Mouse (Mus musculus) erythroblast, adult 5-6 weeks (primary cell): ENCODE results near the gene Nr4a3. TPM values are rescaled to one million over a fixed set of nuclear protein-coding genes. Genes with fewer than 3 reads are reported as not detected.
A peak's percentile ranks its signal among the peaks of the same experiment; 100 is the strongest.

ENCODE experiments used
- ATAC-seq: replicated peaks from 2 replicates; pipeline ENCODE4 v1.8.0; 2016; ENCODE audit warnings: moderate number of reproducible peaks, mild to moderate bottlenecking, moderate TSS enrichment, inconsistent platforms; ENCODE audit not compliant: poor library complexity, low FRiP score, severe bottlenecking
- total RNA-seq, 2 experiments: library from RNA; stranded (forward) in 1 of 2; stranded (reverse) in 1 of 2; fragments of 150-400 nt in 1 of 2; fragments of 200-764, 138-1000 nt in 1 of 2; gene quantifications; 2 replicates each; pipeline versions ENCODE4 v1.2.3 to v1.2.4; 2015 to 2017; ENCODE audit warnings: low replicate concordance in 2 of 2

The Nr4a3 gene
- not detected in 2 replicates for total RNA-seq (2015; ENCODE audit: low replicate concordance)
- total RNA-seq (2017; ENCODE audit: low replicate concordance) = 1.7 TPM in 1 of 2 replicates, not detected in the other

GRCm38 (mm10) chr4:48044491-48045211 is at the start of gene Nr4a3:
Gene Nr4a3 (plus strand): TSS chr4:48045153.
- peak; percentile 65 for ATAC-seq

DNA sequence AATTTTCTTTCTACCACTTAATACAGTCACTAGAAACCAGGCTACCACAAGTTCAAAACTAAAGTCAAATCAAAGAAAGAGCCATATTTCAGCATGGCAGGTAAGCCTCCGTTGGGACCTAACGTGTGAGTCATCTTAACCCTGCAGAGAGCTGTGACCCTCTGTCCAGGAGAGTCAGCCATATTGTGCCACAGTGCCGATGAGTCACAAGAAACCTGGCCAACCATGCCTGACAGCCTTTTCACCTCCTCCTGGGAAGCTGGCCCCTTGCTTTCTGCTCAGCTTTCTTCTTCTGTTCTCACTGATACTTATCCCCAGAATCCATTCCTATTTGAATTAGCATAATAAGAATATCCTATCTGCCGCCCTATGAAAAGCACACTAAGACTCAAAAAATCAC is 42.0 kb upstream of the Nr4a3 start:
- ATAC-seq = no peak

DNA sequence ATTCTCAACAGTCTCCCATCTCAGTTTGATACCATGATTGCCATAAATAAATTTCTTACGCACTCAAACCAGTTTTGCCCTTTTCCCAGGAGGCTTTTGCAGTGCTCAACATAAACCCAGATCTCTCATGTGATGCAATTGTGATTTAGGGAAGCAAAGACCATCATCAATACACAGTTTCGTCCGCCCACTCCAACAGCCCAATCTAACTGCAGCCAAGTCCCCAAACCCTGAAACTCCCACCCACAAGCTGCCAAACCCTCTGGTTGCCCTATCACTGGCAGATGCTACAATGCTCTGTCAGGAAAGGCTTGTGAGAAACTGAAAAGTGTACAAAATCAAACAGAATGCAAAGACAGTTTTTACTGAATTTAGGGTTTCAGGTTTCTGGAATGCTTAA is 41.5 kb upstream of the Nr4a3 start:
- ATAC-seq = no peak

GRCm38 (mm10) chr4:48006355-48006754 is 38.6 kb upstream of the Nr4a3 start:
- no peak for ATAC-seq

DNA sequence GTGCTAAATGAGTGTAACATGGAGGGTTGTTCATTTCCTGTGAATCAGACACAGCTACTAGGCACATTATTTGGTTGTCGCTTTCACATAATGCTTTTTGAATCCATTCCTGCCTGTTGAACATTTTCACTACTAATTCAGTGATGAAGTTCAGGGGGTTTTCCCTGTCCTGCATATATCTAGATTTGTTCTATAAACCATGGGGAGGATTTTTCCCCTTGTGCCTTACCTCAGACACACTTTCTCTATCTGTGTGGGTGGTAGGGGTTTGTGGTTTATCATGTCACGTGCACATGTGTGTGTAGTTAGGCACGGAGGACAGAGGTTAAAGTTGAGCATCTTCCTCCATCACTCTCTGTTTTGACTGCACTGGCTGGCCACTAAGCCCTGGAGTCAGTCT is 32.7 kb upstream of the Nr4a3 start:
- ATAC-seq = no peak

GRCm38 (mm10) chr4:48022966-48023365 is 22.0 kb upstream of the Nr4a3 start:
- no peak for ATAC-seq

DNA sequence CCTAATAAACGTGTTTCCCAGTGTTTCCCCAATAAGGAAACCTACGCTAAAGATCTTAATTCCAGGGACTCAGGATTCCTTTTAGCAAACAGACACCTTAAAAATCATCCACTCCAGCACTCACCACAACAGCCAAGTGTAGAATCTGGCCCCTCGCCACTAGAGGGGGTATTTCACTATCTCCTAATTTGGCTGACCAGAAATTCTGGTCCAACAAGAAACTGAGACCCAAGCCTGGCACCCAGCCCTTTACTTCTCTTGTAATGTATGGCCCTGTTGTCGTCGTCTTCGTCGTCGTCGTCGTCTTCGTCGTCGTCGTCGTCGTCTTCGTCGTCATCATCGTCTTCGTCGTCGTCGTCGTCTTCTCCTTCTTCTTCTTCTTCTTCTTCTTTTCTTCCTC is 15.3 kb upstream of the Nr4a3 start:
- ATAC-seq = no peak

- no peak for ATAC-seq
Measured at GRCm38 (mm10) chr4:48034287-48034686, 10.7 kb upstream of the Nr4a3 start.

DNA sequence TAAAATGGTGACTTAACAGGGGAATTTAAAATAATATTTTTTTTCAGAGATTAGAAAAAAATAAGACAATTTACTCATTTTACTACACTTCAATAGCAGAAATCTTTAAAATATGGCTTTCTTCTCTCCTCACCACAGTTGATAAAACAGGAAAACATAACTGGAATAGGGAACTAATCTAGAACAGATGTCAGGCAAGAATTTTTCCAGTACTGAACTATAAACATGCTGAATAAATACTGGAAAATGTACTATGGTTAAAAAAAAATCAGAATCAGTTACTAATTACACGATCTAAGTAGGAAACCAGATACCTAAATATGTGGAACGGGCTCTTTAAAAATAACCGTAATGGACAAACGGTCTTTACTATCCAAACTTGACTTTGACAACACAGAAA is 7.3 kb upstream of the Nr4a3 start:
- no peak for ATAC-seq

GRCm38 (mm10) chr4:48038847-48039246 is 6.1 kb upstream of the Nr4a3 start:
- no peak for ATAC-seq

GRCm38 (mm10) chr4:48039736-48040135 is 5.2 kb upstream of the Nr4a3 start:
- no peak for ATAC-seq

DNA sequence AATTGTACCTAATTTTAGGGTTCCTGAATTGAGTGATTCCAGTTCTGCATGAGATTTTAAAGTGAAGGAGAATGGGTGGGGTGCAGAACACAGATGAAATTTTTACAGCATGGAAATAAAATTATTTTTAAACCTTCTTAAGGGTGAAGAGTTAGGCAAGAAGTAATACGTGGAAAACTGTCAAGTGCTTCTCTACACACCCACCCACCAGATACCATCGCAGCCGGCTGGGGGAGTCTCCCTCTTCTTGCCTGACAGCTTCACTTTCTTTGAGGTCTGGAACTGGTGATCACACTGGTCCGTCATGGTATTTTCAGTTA is 2.5 kb upstream of the Nr4a3 start:
- ATAC-seq = peak; percentile 24

DNA sequence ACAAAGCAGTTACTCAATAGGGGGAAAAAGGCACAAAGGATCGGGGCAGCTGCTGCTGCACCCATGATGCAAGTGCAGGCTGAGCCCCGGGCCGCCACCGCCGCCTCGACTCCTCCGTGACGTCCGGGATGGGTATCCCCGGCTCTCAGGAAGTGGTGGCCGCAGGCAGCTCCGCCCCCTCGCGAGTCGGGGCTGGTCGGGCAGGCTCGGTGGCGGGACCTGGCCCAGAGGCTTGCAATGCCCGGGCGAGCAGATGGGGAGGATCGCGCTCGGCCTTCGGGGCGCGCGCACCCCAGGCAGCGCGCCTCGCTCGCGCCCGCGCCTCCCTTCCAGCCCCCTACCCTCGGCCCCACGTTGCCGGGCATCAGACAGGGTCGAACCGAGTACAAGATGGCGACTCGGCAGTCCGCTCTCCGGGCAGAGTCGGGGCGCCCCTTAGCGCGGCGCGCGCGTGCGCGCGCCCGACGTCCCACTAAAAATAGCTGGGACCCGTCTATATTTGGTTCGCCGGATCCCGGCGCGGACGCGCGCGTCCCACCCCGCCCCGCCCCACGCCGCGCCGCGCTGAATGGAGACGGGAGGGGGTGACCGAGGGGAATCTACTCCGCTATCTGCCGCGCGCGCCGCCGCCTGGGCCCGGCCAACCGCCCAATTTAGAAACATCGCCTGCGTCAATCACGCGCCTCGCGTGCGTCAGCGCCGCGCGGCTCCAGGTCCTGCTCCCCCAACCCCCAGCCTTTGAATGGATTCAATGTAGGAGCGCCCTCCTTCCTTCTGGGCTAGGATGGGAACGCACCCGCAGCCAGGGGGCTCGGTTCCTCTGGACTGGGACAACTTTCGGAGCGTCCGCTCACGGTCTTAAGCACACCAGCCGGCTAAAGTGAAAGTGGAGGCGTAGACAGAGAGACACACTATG is 1.9 kb upstream of the Nr4a3 start:
- ATAC-seq = peak; percentile 78

DNA sequence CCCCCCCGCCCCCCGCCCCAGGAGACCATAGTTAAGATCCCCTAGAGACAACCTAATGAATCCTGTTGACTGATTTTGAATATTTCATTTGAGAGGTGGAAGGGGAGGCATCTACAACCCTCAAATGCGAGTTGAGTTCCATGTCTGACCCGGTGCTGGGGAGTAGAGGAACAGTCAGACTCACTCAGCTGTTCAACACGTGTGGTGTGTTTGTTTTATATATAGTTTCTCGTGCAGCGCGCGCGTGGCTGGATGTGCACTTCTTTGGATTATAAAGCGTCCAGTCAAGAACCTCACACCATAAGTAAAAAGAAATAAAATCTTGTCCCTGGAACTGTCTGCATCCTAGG is 837 bp upstream of the Nr4a3 start:
- no peak for ATAC-seq

- 0 out of 2 replicates have a peak, but pooled peaks have one; percentile 2 for ATAC-seq
Measured at GRCm38 (mm10) chr4:48045281-48045720, 348 bp downstream of the Nr4a3 start.

GRCm38 (mm10) chr4:48045721-48046460 is 938 bp downstream of the Nr4a3 start:
- no peak for ATAC-seq

DNA sequence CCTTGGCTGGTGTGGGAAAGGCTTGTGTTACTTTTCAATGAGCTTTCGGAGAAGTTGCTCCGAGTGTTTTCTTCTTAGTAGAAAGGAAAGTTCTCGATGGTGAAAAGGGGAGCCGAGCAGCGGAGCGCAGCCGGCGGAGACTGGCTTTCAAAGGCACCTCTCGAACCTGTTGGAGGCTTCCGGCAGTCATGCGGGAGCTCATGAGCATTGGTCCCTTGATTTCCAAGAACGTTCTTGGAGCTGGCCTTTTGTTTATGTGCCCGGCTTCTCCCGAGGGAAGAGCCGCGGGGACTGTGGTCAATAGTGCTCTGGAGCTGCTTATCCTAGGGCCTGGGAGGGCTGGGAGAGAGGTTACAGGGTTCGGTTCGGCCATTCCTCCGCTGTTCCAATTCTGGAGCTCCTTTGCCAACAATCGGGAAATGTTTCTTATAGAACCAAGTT is 1.5 kb downstream of the Nr4a3 start:
- ATAC-seq = no peak

DNA sequence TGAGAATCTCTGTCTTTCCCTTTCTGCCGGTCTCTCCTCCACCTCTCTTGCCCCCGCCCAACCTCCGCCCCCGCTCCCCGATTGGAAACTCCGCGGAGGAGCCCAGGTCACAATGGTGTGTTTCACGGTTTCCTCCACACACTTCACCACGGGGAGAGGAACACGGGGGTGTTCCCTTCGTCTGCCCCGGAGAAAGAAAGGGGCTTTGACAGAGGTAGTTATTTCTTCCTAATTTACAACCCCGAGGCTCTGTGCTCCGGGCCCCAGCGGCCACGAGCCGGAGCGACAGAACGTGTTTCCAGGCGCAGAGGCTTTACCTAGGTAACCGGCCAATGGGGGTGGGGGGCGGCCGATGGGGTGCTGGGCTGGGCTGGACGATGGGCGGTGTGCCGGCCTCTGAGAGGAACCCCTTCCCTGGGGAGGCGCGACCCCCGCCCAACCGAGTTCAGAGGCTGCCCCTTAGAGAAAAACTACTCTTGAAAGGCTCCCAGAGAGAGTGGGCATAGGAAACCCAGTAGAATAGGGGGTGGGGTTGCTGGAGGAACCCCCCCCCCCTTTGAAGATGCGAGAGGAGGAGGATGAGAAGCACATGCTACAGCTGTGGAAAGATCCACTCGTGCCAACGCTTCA is 2.3 kb downstream of the Nr4a3 start:
- no peak for ATAC-seq

DNA sequence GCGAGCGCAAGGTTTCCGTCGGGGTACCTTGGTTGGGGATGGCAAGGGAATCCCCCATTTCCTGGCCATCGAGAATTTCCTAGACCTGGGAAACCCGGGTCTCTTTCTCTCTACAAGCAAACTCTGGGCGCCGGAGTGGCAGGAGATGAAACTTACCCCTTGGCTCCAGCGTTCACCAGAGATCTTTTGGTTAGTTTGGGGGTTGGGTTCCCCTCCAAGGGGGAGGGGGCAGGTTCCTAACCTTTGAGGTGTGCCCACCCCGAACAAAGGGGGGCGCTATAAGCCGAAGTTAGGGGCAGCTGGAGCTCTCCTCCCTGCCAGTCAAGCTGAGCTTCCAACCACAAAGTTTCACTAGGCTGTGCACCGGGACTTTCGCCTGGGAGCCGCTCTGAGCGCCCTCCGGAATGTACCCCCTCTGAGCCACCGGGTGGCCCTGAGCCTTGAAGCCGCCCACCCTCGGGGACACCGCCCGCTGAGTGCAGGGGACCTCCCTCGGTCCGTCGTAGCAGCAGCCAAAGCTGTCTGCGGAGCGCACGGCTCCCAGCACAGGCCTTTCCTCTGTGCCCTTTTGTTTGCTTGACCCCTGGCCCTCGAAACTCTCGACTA is 2.9 kb downstream of the Nr4a3 start:
- no peak for ATAC-seq
